Mouse (Mus musculus) G1E (cell line): ENCODE results near the gene B3gnt7.

Experiments
- CTCF ChIP-seq: IDR thresholded peaks from 2 replicates; pipeline ENCODE4 v1.5.1; 2012; ENCODE audit warnings: low read depth, low read length, inconsistent platforms, mixed read lengths
- GATA1 ChIP-seq: IDR thresholded peaks from 2 replicates; pipeline ENCODE4 v1.6.1; 2012; ENCODE audit warnings: borderline replicate concordance, low read length, inconsistent platforms, mixed read lengths
- POLR2AphosphoS5 ChIP-seq: IDR thresholded peaks from 2 replicates; pipeline ENCODE4 v1.6.1; 2012; ENCODE audit warnings: low read depth, low read length, inconsistent platforms; ENCODE audit not compliant: insufficient replicate concordance
- TAL1 ChIP-seq: conservative IDR thresholded peaks from 2 replicates; pipeline ENCODE4 v1.6.1; 2012; ENCODE audit warnings: low read depth, low read length, inconsistent platforms, mixed read lengths

GRCm38 (mm10) chr1:86284101-86284500 lies 18.5 kb upstream of the B3gnt7 start:
- TF ChIP-seq CTCF (no peak), POLR2AphosphoS5 (no peak), GATA1 (no peak), TAL1 (no peak)
